Mouse (Mus musculus) hindlimb bud, embryonic 11.5 days (tissue): ENCODE measurements at regions not wholly inside any gene's neighbourhood (a gene's known extent, or its start where the extent isn't known, plus 50 kb on each side); places are given as distances from the start of the nearest gene placed in this dataset.

ENCODE experiments used
- DNase-seq: peaks from one replicate; pipeline ENCODE4 v3.0.0-alpha.2; 2012; ENCODE audit warnings: low read depth, low spot score; ENCODE audit errors: extremely low spot score

DNA sequence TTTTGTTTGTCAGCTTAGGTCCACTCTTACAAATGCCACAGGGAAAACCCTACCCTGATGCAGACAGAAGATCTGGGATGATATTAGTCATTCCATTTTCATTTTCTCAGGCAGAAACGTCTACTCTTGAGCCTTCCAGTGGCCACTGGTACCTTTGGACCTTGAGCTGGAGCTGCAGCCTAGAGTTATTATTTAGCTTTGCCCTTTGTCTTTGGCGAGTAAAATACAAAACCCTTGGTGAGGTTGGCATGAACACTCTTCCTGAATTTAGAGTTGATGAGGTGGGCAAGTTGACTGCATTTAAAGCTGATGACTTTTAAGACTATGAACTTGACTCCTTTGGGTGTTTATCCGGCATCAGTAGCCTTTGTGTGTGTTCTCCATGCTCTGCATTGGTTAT is 352.2 kb upstream of the Hnrnpa3 start:
- DNase-seq, result no peak

DNA sequence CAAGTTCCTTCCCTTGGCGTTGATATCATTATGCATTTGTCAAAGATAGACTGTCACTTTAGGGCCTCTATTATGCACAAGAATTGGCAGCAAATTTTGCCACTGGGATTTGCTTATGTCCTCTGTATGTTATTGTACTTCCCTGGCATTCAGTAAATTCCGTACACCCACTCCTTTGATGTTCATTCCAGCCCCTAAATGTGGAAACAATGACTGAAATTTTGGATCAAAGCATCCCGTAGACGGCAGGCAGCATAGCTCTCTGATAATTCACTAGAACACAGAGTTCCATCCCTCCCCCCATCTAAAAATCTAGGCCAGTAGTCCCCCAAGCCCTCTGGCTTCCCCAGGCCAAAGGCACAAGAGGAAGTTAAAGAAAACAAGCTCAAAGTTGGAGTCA is 347.9 kb upstream of the Hnrnpa3 start:
- DNase-seq, result no peak

DNA sequence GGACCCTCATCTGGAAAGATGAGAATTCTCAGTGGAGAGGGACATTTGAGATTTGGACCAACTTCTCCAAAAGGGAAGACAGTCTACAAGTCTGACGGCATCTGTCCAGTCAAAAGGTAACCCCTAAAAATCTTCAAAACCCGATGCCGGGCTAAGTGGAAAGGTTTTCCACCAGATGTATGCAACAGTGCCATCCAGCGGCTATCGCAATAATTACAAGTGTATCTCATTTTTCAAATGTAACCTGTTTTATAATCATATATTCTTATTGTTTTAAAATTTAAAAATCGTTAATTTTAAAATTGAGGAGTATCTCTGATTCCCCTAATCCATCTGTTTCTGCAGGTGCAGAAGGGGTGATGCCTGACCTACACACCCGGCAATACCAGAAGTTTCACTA is 346.8 kb upstream of the Hnrnpa3 start:
- DNase-seq, result peak; percentile 47

DNA sequence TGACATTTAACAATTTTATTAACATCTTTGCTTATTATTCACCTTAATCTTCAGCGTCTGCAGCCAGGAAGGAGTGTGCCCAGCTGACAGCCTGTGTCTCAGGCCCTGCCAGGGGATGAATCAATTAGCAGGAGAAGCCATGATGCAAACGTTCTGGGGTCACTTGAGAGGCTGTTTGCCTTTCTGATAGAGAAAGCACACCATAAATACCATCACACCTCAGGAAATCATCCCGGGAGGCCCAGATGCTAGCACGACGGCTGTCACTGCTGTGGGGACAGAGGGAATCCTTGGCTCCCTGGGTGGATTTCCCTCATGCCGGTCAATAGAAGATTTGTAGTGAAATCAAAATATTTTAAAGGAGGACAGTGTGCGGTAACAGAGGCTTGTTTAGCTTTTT is 343.7 kb upstream of the Hnrnpa3 start:
- DNase-seq, result no peak

GRCm38 (mm10) chr2:75318190-75318589 is 340.9 kb upstream of the Hnrnpa3 start:
- no peak for DNase-seq

DNA sequence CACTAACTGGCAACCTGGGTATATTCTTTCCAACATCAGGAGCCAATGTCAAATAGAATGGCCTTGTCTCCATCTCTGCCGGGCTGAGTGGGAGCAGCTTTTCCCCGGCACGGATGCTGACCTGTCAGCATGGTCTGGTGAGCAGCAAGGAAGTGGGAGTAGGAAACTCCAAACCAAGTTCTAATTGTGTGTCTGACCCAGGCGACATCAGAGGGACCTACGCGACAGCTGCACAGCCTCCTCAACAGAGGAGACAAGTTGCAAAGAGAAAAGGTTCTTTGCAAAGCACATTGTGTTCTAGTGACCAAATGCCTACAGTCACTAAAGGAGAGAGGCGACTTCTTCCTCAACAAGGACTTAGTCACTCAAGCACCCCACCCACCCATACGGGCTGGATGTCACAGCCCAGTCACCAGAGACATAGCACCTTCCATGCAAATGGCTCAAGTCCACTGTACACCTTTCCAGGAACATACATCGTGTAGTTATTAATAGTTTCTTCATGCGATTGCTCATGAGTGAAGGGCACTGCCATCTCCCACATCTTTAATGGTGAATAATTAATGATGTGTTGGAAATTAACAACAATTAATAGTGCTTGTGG is 334.8 kb upstream of the Hnrnpa3 start:
- DNase-seq, result no peak

- no peak for DNase-seq
These were observed 329.5 kb upstream of the Hnrnpa3 start for GRCm38 (mm10) chr2:75329598-75329997.

DNA sequence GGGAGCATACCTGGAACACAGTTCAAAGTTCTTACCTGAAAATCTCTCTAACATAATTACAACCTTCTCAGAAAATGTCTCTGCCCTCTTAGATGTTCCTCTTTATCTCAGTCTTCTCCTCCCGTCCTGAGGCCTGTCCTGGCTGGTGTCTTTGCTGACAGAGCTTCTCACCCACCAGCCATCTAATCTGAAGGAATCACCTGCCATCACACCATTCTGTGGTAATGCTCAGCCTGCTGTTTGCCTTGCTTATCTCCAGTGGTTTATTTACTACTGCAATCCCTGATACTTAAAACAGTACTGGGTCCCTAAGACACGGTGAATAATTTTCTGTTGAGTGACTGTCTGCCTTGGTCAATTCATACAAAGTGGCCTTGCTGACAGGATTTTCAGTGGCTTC is 317.8 kb upstream of the Hnrnpa3 start:
- DNase-seq, result no peak

DNA sequence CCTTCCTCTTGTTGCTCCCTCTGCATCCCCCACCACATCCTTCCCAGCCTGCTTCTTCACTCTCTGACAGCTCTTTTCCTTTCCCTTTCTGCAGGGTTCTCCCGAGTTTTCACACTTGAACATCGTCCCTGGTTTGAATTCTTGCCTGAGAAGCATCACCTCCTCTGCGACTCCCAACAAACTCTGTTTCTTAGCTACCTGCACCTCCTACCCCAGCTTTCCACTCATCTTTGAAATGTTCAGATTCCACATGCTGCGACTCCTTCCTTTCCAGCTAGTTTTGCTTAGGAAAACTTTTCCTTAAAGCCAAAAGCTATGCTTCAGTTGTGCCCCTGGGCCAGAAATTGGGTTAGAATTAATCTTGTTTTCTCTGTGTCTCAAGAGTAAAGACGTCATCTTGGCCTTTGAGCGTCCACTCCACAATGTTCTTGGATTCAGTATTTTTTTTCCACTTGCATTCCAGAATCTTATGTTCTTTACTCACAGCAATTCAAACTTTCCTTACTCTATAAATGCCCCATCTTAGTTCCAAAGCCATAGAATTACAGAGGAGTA is 317.3 kb upstream of the Hnrnpa3 start:
- DNase-seq, result no peak

DNA sequence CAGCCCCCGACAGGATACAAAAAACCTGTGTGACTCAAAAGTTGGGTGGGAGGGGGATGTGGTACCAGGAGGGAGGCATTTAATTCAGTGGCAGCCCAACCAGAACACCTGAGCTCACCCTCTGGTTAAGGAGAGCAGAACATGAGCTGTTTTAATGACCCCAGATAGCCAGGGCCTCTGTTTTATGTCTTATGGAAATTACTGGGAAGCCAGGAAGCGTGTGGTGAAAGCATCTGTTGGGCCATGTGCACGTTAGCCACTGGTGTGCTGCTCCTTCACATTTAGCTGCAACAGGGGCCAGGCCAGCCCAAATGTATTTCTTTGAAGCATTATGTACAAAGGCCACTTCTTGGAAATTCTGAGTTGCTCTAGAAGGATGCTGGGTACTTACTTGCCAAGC is 308.2 kb upstream of the Hnrnpa3 start:
- DNase-seq, result peak; percentile 44

DNA sequence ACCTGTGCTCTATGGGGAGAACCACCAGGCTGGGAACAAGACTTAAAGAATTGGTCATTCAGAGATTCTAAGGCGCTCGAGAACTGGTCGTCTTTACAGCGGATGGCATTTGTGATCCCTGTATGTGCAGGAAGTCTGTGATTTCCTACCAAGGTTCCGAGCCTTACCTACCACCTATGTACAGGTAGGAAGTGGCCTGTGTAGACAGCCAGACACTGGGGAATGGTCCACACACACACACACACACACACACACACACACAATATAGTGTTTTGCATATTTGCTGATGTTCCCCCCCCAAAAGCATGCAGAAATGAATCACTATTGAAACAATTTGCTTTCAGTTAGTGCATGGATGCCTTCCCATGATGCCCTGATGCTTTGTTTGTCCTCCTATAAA is 307.1 kb upstream of the Hnrnpa3 start:
- no peak for DNase-seq

DNA sequence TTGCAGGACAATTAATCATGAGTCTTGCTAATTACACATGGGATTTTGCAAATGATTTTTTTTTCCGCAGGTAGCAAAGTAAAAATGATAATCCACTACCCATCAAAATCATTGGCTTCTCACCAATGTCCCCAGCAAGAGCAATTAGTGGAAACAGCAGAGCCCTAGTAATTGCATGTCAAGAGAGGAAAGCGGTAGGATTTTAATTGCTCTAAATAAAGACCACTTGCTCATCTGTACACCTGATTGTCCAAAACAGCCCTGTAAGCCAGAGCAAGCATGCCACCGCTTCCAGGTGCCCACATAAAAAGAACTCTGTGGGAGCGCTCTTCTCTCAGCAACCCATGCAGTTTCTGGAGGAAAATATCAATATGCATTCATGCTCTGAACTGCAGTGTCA is 306.5 kb upstream of the Hnrnpa3 start:
- no peak for DNase-seq

DNA sequence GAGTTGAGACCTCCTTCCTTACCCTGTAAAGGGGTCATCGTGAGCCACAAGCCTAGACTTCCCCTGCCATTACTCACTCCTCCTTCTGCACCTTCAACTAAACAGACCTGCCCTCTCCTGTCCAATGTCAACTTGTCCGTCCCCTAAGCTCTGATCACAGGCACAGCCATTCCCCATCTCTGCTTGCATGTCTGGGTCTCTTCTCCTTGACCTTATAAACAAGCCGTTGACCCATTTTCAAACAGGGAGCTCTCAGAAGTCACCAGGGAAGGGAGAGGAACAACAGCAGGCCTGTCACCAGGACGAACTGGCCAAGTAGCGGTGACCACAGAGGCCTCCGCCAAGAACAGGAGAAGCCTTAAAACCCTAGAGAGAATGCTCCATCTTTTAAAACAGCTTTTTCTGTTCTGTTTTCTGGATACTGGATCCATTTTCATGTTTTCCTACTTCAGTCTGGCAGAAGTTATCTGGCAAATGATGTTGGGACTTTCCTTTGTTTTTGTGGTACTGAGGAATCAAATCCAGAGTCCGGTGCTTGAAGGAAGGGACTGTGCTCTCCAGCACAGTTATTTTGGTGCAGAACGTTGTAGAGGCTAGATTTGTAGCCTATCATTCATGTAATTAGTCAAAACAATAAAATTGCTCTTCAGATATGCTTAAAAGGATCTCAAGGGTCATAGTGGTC is 302.2 kb upstream of the Hnrnpa3 start:
- no peak for DNase-seq

DNA sequence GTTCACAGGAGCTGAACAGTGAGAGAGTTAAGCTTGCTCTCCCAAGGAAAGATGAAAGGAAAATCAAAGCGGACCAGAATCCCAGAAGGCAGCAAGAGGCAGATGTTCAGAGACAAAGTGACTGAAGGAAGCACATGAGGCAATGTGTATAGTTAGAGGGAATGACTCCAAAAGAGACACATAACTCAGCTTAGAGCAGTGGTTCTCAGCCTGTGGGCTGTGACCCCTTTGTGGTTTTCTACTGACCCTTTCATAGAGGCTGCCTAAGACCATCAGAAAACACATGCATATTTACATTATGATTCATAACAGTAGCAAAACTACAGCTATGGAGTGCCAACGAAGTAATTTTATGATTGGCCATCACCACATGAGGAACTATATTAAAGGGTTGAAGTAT is 301.5 kb upstream of the Hnrnpa3 start:
- no peak for DNase-seq

- DNase-seq, result no peak
These were observed 298.1 kb upstream of the Hnrnpa3 start for GRCm38 (mm10) chr2:75360936-75361335.

GRCm38 (mm10) chr2:75376666-75377065 is 282.4 kb upstream of the Hnrnpa3 start:
- no peak for DNase-seq

DNA sequence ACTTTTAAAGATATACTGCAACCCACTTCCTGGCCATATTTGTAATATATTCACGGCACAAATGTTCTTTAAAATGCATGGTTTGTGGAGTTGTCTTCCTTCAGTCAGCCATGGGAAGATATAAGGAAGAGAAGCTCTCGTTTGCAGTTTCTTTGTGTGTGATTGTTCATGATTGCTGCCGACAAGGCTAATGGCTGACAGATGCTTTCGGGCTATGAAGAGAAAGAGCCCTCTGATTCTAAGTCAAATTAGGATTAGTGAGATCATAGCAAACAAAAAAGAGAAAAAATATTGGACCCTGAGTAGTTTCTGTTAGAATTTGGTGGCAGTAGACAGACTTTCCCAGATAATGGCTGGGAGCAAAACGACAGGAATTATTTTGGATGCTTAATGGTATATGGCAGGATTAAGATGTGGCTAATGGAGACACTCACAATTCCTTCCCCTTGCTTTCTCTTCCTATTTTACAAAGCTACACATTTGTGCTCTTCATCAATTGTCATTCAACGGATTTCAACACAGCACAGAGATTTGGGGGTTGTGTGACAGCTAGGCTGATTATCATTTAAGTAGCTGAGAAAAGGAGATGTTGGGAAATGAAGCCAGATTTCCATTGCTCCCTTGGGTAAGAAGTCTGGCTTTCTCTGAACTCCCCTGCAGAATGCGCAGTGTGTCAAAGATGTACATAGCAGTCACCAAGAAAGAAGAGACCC is 273.4 kb upstream of the Hnrnpa3 start:
- no peak for DNase-seq

DNA sequence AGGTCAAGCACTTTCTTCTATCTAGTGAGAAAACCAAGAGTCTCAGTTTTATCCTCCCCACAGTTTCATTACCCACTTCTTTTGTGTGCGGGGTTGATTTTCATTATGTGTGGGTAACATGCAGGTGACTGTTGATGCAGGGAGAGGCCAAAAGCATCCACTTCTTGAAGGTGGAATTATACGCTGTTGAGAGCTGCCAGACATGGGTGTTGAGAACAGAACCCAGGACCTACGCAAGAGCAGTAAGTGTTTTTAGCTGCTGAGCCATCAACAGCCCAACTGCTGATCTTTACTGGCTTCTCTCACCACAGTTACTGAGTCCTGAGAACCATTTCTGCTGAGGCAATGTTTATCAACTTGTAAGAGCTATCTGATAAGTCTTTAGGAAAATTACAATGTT is 272.4 kb upstream of the Hnrnpa3 start:
- no peak for DNase-seq

GRCm38 (mm10) chr2:75392041-75392440 is 267.0 kb upstream of the Hnrnpa3 start:
- DNase-seq, result no peak

- no peak for DNase-seq
These were observed 264.0 kb upstream of the Hnrnpa3 start for GRCm38 (mm10) chr2:75394928-75395673.

- DNase-seq, result no peak
These were observed 263.0 kb upstream of the Hnrnpa3 start for GRCm38 (mm10) chr2:75396016-75396415.
